Mouse (Mus musculus) heart, postnatal 10 days (tissue): ENCODE data around the gene Sbsn. TPM values are rescaled to one million over a fixed set of nuclear protein-coding genes. Genes with fewer than 3 reads are reported as not detected.

Experiments used
- DNase-seq, 2 experiments: peaks; one replicate each; pipeline ENCODE4 v3.0.0; 2021
- intact Hi-C: fragments of 180-260 bp; cut with DNase I; formaldehyde crosslinking; loops from one replicate; pipeline ENCODE4 v1.15.1; 2025
- total RNA-seq, 2 experiments: library from RNA; stranded (reverse); gene quantifications; 2 replicates each; pipeline ENCODE4 v1.2.3; 2021

Sbsn gene
- total RNA-seq, 2 experiments from 2014 or later: 4.5 to 4.8 TPM

DNA sequence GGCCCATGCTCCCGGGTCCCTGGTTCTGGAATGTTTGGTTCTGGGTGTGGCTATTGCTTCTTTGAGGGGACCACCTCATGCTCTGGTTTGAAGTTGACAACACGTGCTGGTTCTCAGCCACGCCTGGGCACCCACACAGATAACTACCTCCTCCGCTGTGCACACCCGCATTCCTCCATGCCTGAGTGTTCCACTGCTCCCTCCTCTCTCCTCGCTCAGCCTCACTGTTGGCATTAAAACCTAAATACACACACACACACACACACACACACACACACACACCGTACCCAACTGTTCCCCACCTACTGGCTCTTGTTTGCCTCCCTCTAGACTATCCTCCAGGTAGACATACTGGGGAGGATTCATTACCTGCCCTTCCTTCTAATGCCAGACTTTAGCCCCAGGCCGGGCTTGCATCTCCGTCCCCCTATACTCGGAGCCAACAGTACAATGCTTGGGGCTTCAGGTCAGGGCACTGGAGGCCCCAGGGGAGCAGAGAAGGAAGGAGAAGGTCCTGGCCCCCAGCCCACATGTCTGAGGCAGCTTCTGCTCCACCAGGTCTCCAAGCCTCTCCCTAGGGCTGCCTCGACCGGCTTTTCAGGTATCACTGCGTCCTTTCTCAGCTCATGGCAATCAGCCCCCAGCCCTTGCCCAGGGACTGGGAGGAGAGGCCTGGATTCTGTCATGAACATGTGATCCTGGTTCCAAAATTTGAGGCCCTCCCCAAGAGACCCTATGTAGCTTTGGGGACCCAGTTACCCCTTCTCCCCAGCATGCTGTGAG is 1.3 kb upstream of the Sbsn start:
- DNase-seq: no peak
- intact Hi-C loops: no loop called here

DNA sequence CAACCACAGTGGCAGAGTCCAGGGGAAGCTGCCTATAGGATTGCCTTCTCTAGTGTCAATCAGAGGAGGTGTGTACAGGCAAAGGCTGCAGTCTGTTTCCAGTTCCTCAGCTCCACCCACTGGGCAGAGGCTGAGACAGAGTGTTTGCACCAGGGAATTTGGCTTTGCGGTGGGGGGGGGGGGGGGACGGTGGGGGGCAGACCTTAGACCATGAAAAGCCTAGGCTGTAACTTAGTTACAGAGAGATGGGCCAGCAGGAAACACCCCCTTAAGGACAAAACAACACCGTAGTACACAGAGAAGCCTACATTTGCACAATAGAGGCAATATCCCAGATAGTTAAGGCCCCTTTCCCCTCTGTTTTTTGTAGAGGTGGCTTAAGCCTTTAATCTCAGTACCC is 5.7 kb downstream of the Sbsn start:
- intact Hi-C loops: no loop called here
- DNase-seq: no peak

DNA sequence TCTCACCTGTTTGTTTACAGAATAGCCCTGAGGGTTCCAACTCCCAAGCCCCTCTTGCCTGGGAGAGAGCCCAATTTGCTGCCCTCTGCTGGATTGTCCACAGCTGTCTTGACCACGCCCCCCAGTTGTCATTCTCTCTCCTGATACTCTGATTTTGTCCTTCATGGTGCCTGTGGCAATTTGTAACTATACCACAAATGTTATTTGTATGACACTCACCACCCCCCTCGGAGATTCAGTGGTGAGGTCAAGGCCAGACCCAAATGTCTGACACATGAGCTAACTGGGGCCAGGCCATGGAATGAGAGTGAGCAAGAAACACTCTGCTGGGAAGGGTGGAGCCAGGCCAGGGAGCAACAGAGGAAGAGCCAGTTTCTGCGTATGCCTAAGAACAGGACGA is 7.6 kb downstream of the Sbsn start:
- peak; percentile 19 to 63 for DNase-seq
- intact Hi-C loops: no loop called here

DNA sequence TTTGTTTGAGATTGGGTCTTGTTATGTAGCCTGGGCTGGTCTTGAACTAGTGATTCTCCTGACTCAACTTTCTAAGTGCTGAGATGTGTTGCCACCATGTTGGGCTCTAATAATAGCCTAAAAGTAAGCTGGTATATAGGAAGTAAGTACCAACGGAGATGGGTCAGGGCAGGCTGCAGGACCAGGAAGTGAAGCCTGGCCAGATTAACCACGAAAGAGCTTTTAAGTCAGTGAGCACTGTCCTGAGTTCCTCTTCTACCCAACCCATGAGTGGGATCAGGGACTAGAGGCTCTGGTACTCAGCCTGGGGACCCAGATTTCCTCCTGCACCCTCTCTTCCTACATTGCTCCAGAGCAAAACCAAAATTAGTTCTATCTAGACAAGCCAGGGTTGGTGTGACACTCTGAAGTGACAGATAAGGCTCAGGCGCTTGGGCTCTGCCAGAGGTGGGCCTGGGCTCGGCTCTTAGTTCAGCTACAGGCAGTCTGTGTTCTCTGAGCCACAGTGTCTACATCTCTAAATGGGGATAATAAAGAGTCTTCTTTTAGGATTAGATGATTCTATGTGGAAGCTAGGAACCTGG is 10.6 kb downstream of the Sbsn start:
- DNase-seq: no peak
- intact Hi-C loops: no loop called here

DNA sequence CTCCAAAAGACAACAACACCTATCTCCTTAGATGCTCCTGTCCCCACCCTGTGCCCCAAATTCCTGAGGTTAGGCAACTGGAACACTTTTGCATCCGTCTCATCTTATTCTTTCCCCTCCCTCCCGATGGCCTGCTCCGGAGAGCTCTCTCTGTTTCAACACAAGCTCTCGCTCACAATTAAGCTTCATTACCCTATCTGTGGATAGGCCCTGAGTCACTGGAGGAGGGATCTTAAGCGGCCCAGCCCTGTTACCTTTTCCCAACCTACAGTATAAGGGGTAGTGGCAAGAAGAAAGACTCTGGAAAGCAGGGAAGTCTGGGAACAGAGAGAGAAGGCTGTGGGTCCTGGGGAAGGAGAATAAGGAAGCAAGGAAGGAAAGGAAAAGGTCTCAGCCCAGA is 12.2 kb downstream of the Sbsn start, which contains the start of gene Dmkn:
TSS of gene Dmkn (plus strand) at position 301 of the 400 bp plus-strand sequence.
- no peak for DNase-seq
- intact Hi-C loops: no loop called here

DNA sequence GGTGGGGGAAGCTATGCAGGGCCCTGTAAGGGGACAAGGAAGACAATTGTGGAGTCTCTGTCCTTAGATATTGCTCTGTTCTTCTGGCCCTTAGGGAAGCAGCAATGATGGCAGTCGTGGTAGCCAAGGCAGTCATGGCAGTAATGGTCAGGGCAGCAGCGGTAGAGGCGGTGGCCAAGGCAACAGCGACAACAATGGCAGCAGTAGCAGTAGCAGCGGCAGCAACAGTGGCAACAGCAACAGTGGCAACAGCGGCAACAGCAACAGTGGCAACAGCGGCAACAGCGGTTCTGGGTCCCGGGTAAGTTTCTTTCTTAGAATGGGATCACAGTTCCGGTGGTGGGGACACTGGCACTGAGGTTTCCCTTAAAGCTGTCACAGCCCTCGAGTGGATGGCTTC is 13.9 kb downstream of the Sbsn start:
- intact Hi-C loops: no loop called here

DNA sequence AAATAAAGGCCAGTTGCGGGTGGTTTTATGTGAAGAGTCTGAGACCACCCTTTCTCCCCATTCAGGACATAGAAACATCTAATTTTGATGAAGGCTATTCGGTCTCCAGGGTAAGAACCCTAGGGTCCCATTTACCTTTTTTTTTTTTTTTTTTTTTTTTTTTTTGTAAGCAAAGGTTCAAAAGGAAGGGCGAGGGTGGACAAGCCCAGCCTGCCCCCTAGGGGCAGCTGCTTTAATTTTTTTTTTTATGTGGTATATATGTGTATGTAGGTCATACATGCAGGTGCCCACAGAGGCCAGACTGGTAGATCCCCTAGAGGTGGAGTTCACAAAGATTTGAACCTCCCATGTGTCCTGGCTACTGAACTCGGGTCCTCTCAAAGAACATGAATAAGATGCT is 15.1 kb downstream of the Sbsn start:
- intact Hi-C loops: no loop called here

More for the DNA sequence above, 13.9 kb downstream of the Sbsn start:
- peak in 1 of 2 experiments; percentile 23 for DNase-seq

DNA sequence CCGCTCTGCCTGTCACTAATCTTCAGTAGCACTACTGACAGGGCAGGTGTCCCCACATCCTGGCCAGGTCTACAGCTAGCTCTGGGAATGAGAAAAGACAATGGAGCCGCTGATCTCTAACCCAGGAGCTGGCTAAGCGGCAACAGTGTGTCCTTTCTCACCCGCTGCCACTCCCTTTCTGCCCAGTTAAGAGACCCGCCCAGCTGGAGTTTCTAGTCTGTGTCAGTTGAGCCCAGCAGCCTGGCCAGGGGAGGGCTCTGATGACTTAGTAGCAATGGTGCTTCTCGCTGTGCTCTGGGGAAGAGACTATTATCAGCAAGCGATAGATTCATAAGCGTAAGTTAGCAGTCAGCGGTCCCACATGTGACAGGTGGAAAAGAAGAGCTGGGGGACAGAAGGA is 18.0 kb downstream of the Sbsn start:
- no peak for DNase-seq
- intact Hi-C loops: no loop called here

More for the DNA sequence above, 15.1 kb downstream of the Sbsn start:
- no peak for DNase-seq

DNA sequence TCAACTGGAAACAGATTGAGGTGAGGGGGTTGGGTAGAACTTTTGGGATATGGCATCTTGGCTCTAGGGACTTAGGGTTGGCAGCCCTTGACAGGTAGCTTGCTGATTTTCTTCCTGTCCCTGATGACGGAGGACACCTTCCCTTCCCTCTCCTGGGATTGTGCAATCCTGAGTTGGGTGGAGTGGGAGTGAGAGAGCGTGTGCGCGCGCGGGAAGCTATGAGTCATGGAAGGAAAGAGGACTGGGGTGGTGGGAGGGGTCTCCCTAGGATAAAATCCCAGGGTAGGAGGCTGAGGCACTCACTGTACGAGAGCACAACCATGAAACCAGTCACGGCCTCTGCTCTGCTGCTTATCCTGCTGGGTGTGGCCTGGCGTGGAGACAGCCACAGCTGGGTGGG is 24.8 kb downstream of the Sbsn start:
- DNase-seq: no peak
- intact Hi-C loops: no loop called here

DNA sequence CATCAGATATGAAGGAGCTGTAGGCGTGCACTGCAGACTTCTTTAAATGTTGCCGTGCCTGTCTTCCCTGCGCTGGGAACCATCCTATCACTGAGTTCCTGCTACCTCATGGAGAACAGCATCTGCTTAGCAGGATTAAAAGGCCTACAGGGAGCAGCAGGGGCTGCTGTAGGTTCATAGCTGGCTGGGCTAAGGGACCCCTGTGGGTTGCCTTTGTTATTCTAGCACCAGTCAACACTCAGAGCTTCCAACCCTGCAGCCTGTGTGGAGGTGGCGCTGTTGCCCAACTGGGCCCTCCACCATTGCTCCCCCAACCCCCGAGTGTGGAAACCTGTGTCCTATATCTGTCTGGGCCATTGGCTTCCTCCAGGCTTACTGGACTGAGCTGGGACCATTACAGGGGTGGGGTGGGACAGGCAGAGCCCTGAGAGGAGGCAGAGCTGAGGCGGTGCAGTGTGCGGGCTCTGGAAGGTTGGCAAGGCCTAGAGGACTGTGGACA is 25.9 kb downstream of the Sbsn start:
- intact Hi-C loops: loop anchor here (1.0 kb wide), 1 partner anchor 73 kb away; no protein-coding TSS in a partner anchor
- no peak for DNase-seq

DNA sequence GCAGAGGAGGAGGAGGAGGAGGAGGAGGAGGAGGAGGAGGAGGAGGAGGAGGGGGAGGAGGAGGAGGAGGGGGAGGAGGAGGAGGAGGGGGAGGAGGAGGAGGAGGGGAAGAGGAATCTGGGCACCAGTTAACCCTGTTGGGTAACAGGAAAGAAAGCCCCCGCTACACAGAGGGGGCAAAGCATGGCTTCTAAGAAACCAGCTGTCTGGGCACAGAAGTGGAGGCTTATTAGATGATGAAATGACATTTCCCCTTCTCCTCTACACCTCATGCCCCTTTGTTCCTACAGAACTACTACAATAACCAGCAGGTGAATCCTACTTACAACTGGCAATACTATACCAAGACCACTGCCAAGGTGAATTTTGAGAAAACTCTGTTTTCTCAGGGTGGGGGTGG is 26.6 kb downstream of the Sbsn start:
- DNase-seq: no peak
- intact Hi-C loops: loop anchor here (1.0 kb wide), 1 partner anchor 72 kb away; no protein-coding TSS in a partner anchor

DNA sequence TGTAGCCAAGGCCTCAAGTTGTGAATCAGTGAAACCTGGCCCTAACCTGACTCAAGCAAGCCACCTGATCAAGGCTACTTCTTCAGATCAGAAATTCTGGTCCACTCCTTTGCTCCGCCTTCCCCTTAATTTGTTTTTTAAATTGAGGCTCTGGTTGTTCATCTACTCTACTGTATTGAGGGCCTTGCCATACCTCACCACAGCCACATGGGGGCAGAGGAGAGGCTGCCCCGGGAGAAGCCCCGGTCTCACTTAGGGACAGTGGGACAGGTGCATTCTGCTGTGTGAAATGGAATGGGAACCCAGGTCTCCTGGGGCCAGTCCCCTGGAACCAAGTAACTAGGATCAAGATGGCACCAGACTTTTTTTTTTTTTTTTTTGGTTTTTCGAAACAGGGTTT is 30.5 kb downstream of the Sbsn start:
- DNase-seq: no peak
- intact Hi-C loops: no loop called here

DNA sequence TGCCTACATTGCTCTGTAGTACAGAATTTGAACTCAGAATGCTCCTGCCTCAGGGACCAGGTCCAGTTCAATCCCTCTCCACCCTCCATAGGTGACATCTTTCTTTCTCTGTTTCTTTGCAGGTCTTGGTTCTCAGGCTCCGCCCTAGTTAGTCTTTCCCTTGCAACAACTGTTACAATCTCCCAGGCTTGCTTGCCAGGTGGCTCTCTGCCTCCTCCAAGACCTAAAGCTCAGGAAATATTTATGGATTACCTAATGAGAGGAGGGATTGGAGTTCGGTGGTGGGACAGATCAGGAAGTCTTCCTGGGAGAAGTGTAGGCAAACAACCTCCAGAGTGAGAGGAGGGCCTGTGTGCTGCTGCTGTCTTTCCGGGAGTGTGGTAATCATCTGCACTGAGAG is 31.4 kb downstream of the Sbsn start:
- intact Hi-C loops: no loop called here
- no peak for DNase-seq

DNA sequence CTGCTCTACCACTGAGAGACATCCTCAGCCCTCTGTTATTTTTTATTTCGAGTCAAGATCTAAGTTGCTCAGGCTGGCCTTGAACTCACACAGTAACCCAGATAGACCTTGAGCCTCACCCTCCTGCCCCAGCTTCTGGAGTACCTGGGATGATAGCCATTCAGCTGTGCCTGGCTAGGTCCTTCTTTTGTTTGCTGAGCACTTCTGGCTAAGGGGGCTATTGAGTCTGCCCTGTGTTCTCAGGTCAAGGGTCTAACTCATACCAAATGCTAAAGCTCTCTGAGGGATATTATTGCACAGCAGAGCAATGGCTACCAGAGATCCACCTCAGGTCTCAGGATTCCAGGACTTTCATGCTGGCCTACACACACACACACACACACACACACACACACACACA is 33.9 kb downstream of the Sbsn start:
- no peak for DNase-seq
- intact Hi-C loops: no loop called here

DNA sequence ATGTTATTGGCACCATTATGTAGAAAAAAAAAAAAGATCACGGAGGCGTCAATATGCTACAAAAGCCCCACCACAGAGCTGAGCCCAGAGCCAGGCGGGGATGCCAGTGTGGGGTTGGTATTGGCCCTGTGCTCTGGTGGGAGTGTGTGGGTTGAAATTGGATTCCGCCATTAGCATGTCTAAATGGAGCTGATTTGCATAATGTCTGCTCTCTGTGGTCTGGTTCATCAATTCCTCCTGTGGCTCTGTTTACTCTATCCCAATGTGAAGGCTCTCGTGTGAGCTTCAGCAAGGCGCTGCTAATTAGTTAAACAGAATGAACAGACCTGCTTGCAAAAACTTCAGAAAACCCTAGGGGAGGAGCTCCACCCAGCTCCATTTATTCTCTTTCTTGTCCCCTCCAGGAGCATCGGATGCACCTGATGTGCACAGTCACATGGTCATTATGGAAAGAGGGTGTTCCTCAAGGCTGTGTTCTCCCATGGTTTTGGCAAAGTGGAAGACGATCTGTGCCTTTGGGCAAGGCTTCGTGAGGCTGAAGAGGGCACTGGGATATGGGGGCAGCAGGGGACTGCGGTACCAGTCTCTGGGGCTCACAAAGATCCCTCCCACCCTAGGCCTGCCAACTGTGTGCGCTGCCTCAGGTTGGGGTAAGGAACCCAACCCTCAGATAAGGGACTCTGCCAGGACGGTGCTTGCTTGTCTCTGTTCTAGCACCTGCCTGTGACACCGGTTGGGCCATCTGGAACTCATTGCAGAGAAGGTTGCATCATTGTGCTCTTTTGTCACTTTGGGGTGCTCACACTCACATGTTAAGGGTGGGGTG is 34.7 kb downstream of the Sbsn start:
- no peak for DNase-seq
- intact Hi-C loops: no loop called here

DNA sequence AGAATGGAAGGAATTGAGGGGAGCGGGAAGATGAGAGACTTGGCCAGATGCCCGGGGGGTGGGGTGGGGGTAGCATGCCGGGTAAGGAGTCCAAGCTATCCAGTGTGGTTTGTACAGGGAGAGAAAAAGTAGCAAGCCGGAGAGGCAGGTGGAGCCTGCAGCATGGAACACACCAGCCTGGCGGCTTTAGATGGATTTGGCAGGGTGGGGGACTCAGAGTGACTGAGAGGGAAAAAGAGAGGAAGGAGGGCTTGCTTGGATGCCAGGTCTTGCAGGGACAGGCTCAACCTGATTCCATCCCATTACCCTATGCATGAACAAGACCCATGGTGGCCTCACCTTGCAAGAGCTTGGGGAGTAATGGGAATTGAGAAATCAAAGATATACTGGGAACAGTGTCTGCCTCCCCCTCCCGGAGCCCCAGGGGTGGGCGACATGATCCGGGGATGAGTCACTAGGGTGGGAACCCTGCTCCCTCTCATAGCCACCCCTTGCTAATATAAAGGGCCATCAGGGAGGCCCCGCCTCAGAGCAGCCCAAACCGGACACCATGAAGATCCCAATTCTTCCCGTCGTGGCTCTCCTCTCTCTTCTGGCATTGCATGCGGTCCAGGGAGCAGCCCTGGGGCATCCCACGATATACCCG is 36.2 kb downstream of the Sbsn start, which contains the start of gene Krtdap:
TSS of gene Krtdap (plus strand) at position 520 of the 646 bp plus-strand sequence.
- no peak for DNase-seq
- intact Hi-C loops: no loop called here

DNA sequence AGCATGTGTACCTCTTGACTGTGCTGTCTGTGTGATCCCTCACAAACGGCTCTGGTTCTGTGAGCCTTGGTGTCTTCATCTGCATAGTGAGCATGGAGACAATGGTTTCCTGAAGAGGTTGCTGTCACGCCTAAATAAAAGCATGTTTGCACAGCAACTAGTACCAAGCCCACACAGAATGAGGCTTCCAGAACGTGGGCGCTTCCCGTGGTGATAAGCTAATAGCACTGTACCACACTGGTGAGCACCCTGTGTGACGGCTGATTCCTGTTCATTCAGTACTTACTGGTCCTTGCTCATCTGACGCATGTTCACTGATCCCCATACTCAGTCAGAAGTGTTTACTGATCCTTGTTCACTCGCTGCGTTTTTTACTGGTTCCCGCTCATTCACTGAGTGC is 38.9 kb downstream of the Sbsn start:
- DNase-seq: no peak
- intact Hi-C loops: no loop called here

DNA sequence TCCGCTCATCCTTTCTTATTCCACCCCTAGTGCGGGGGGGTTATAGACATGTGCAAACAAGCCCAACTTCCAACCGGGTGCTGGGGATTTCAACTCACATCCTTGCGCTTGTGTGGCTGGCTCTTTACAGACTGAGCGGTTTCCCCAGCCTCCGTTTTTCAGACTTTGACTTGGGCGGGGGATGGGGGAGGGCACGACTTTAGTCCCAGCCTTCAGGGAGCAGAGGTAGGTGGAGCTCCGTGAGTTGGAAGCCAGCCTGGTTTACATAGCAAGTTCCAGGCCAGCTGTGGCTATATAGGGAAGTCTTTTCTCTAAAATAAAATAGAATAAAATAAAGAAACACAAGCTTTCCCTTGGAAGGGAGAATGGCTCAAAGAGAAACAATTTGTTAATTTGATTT is 40.6 kb downstream of the Sbsn start:
- no peak for DNase-seq
- intact Hi-C loops: no loop called here

DNA sequence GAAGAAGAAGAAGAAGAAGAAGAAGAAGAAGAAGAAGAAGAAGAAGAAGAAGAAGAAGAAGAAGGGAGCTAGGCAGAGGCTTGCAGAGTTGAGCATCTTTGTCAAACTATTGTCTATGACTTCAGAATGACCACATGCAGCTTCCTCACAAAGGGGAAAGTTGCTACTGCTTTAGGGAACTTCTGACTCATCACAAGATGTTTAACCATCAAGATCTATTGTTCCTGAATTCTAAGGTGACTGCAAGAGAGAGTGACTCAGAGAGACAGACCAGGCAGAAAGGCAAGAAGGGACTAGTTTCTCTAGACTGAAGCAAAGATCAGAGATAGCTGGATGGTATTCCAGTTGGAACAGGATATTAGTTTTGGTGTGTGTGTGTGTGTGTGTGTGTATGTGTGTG is 43.6 kb downstream of the Sbsn start:
- DNase-seq: no peak
- intact Hi-C loops: no loop called here

DNA sequence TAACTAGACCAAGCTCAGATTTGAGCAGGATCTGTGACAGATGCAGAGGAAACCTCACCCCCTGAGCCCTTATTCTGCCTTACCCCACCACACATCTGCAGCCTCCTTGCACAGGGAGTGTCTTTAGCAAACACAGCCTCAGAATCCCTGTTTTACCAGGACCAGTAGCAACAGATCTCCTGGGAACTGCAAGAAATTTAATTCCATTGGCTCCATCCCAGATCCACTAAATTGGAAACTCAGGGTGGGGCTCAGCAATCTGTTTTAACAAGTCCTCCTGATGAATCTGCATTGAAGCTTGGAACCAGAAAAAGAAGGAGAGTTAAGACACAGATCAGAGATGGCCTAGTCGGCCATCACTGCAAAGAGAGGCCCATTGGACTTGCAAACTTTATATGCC is 45.5 kb downstream of the Sbsn start:
- no peak for DNase-seq
- intact Hi-C loops: no loop called here

DNA sequence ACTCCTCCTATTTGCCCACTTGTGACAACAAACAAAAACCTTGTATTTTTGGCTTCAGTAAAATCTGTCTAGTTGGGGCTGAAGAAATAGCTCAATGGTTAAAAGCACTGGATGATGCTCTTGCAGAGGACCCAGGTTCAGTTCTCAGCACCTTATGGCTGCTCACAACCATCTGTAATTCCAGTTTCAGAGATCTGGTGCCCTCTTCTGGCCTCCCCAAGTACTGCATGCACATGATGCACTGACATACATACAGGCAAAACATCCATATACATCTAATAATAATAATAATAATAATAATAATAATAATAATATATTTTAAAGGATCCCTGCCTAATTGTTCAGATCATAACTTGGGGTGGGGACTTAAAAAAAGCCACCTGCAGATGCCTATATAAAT is 49.4 kb downstream of the Sbsn start:
- DNase-seq: no peak
- intact Hi-C loops: no loop called here
